Mouse (Mus musculus) G1E (cell line): ENCODE data around the gene Grrp1. TPM values are rescaled to one million over a fixed set of nuclear protein-coding genes. Genes with fewer than 3 reads are reported as not detected.

Source experiments
- ATAC-seq: 2 replicates; pipeline ENCODE4 v1.8.0; 2016; ENCODE audit warnings: mild to moderate bottlenecking; ENCODE audit not compliant: insufficient number of reproducible peaks, poor library complexity, low FRiP score, severe bottlenecking; ENCODE audit errors: extremely low read depth
- DNase-seq: peaks from one replicate; pipeline ENCODE4 v3.0.0; 2012; ENCODE audit warnings: low spot score
- H3K27me3 ChIP-seq: 2 replicates; pipeline ENCODE4 v1.6.1; 2012; ENCODE audit warnings: mild to moderate bottlenecking, low read length, inconsistent platforms; ENCODE audit not compliant: insufficient read depth
- H3K36me3 ChIP-seq: replicated peaks from 2 replicates; pipeline ENCODE3; 2012; ENCODE audit warnings: mild to moderate bottlenecking, inconsistent platforms
- H3K4me1 ChIP-seq: 2 replicates; pipeline ENCODE4 v1.6.1; 2012; ENCODE audit warnings: low read depth, low read length, inconsistent platforms, mixed read lengths; ENCODE audit not compliant: insufficient read depth
- H3K4me3 ChIP-seq: 2 replicates; pipeline ENCODE4 v1.5.1; 2012; ENCODE audit warnings: low read depth, mild to moderate bottlenecking, inconsistent platforms, low read length, moderate library complexity, mixed read lengths
- H3K9me3 ChIP-seq: replicated peaks from 2 replicates; pipeline ENCODE4 v1.6.1; 2012; ENCODE audit warnings: inconsistent platforms
- CTCF ChIP-seq: IDR thresholded peaks from 2 replicates; pipeline ENCODE4 v1.5.1; 2012; ENCODE audit warnings: low read depth, low read length, inconsistent platforms, mixed read lengths
- GATA1 ChIP-seq: IDR thresholded peaks from 2 replicates; pipeline ENCODE4 v1.6.1; 2012; ENCODE audit warnings: borderline replicate concordance, low read length, inconsistent platforms, mixed read lengths
- GATA2 ChIP-seq: IDR thresholded peaks from 2 replicates; pipeline ENCODE4 v1.6.1; 2012; ENCODE audit warnings: low read depth, low read length, inconsistent platforms, borderline replicate concordance
- POLR2AphosphoS5 ChIP-seq: IDR thresholded peaks from 2 replicates; pipeline ENCODE4 v1.6.1; 2012; ENCODE audit warnings: low read depth, low read length, inconsistent platforms; ENCODE audit not compliant: insufficient replicate concordance
- TAL1 ChIP-seq: conservative IDR thresholded peaks from 2 replicates; pipeline ENCODE4 v1.6.1; 2012; ENCODE audit warnings: low read depth, low read length, inconsistent platforms, mixed read lengths
- polyA plus RNA-seq: library from polyadenylated mRNA; stranded (reverse); fragments of >175 nt; gene quantifications from 2 replicates; pipeline ENCODE4 v1.2.3, GENCODE M21; 2012
- total RNA-seq, 2 experiments: library from RNA; stranded (forward) in 1 of 2; stranded (reverse) in 1 of 2; fragments of 200-1000 nt in 1 of 2; fragments of >200 nt in 1 of 2; fragmentation: Nextera tagmentation in 1 of 2; gene quantifications; 2 replicates each; pipeline ENCODE4 v1.2.3; 2014 to 2017

The Grrp1 gene
- total and polyA plus RNA-seq, 3 experiments: not detected

- no peak for TF ChIP-seq TAL1
- no peak for TF ChIP-seq GATA1
- no peak for TF ChIP-seq CTCF
- no peak for TF ChIP-seq POLR2AphosphoS5
- TF ChIP-seq GATA2: no peak
- Histone ChIP-seq H3K27me3 (peaks cover 69% of the 10 kb centered on the region), H3K4me3 (no peak overlapping the region), H3K4me1 (peaks cover 2% of the 10 kb centered on the region; the same call in 1 of the 2 replicates), H3K36me3 (no peaks in the 10 kb centered on the region), H3K9me3 (0 out of 2 replicates have a peak, but pooled peaks cover 3% of the 10 kb centered on the region)
- DNase-seq: no peak
- ATAC-seq: no peak
Measured at GRCm38 (mm10) chr4:134257198-134258009, 3.5 kb upstream of the Grrp1 start.

- ATAC-seq: no peak
- Histone ChIP-seq H3K4me1 (peaks cover 8% of the 10 kb centered on the region), H3K36me3 (no peaks in the 10 kb centered on the region), H3K9me3 (peaks cover 4% of the 10 kb centered on the region; the same call in 1 of the 2 replicates), H3K4me3 (no peak overlapping the region), H3K27me3 (peaks cover 69% of the 10 kb centered on the region)
- TF ChIP-seq CTCF (no peak), GATA1 (no peak), POLR2AphosphoS5 (no peak), TAL1 (no peak)
- DNase-seq: no peak
Measured at GRCm38 (mm10) chr4:134256407-134257197, 2.7 kb upstream of the Grrp1 start.

GRCm38 (mm10) chr4:134255854-134256253, 1.9 kb upstream of the Grrp1 start:
- DNase-seq (no peak), ATAC-seq (no peak)
- peaks cover 15% of the 10 kb centered on the region for H3K4me1 ChIP-seq
- H3K27me3 ChIP-seq: peaks cover 73% of the 10 kb centered on the region
- H3K36me3 ChIP-seq: no peaks in the 10 kb centered on the region
- peaks cover 12% of the 10 kb centered on the region for H3K9me3 ChIP-seq
- TF ChIP-seq GATA2: no peak
- TF ChIP-seq CTCF: no peak
- TF ChIP-seq POLR2AphosphoS5: no peak
- TF ChIP-seq TAL1: no peak
- no peak for TF ChIP-seq GATA1
- no peak overlapping the region for H3K4me3 ChIP-seq

- H3K27me3 ChIP-seq: peaks cover 81% of the 10 kb centered on the region
- H3K4me3 ChIP-seq: no peak overlapping the region
- H3K36me3 ChIP-seq: no peaks in the 10 kb centered on the region
- DNase-seq (no peak), ATAC-seq (no peak)
- TF ChIP-seq CTCF: no peak
- TF ChIP-seq TAL1: no peak
- peaks cover 17% of the 10 kb centered on the region for H3K4me1 ChIP-seq
- peaks cover 13% of the 10 kb centered on the region for H3K9me3 ChIP-seq
Measured at GRCm38 (mm10) chr4:134254835-134255234, 929 bp upstream of the Grrp1 start.

GRCm38 (mm10) chr4:134252911-134253721, 790 bp downstream of the Grrp1 start:
- DNase-seq: no peak
- Histone ChIP-seq H3K27me3 (peaks cover 93% of the 10 kb centered on the region), H3K36me3 (no peaks in the 10 kb centered on the region), H3K9me3 (peaks cover 13% of the 10 kb centered on the region), H3K4me1 (peaks cover 27% of the 10 kb centered on the region), H3K4me3 (no peak overlapping the region)
- no peak for ATAC-seq
- no peak for TF ChIP-seq CTCF
- TF ChIP-seq GATA2: no peak
- no peak for TF ChIP-seq POLR2AphosphoS5
- no peak for TF ChIP-seq TAL1
- TF ChIP-seq GATA1: no peak
